Mouse (Mus musculus): ENCODE data around the gene Siva1.

Siva1 gene

GRCm38 (mm10) chr12:112621900-112622299 is 22.6 kb upstream of the Siva1 start:
- DNase-seq (ENCODE audit: extremely low read depth, low read depth): no peak

GRCm38 (mm10) chr12:112623742-112624141 is 20.7 kb upstream of the Siva1 start:
- DNase-seq (ENCODE audit: extremely low read depth, low read depth): peak; percentile 97

- no peak for DNase-seq (ENCODE audit: extremely low read depth, low read depth)
These were observed 18.8 kb upstream of the Siva1 start for GRCm38 (mm10) chr12:112625700-112626099.

GRCm38 (mm10) chr12:112626455-112626854 is 18.0 kb upstream of the Siva1 start:
- DNase-seq (ENCODE audit: extremely low read depth, low read depth): peak; percentile 44

DNA sequence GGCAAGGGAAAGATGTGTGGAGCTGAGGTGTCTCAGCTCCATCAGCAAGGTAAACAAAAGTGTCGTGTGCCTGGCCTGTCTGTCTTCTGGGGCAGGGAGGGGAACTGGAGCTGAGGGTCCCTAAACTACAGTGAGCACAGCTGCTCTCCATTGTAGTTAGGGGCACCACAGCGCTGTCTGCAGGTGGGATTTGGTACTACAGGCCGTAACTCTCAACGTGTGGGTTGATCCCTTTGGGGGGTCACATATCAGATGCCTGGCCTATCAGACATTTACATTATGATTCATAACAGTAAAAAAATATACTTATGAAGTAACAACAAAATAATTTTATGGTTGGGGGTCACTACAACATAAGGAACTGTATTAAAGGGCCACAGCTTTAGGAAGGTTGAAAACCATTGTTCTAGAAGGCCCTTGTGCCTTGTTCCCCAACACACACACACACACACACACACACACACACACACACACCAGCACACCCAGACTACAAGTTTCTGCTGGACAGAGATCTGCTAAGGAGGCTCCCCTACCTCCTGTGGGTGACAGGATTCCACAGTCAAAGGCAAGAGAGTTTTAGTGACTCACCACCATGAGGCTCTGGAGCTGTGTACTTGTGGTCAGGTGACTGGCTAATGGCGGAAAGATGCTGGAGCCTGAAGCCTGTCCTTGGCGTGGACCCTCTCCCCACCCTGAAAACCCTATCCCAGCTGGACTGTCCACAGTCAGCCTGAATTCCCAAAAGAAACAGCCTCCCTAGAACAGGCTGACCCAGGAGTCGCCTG is 17.2 kb upstream of the Siva1 start:
- peak; percentile 80 for DNase-seq (ENCODE audit: extremely low read depth, low read depth)

DNA sequence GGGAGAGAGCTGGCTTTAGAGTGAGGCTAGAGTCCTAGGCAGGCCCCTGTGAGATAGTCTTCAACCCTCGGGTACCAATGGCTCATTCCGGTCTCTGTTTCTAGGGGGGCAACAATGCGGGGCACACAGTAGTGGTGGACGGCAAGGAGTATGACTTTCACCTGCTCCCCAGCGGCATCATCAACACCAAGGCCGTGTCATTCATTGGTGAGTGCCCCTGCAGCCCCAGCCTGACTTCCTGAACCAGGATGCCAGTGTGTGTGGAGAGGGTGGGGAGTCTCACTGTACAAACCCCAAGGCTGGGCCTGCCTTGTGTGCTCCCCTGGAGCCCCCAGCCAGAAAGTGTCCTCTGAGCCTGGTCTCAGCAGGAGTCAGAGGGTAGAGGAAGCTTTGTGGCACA is 16.3 kb upstream of the Siva1 start:
- peak; percentile 52 for DNase-seq (ENCODE audit: extremely low read depth, low read depth)

- DNase-seq (ENCODE audit: extremely low read depth, low read depth): peak; percentile 99
These were observed 15.4 kb upstream of the Siva1 start for GRCm38 (mm10) chr12:112628928-112629721.

DNA sequence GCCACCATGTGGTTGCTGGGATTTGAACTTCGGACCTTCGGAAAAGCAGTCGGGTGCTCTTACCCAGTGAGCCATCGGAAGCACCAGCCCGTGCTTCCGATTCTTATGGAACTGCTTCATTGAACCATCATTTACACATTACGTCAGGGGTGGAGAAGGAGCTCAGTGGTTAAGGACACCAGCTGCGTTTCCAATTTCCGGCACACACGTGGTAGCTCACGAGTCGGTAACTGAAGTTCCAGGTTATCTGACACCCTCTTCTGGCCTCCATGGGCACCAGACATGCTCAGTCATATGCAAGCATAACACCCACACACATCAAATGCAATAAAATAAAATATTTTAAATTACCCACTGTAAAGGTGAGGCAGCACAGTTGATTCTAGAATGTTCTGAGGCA is 14.4 kb upstream of the Siva1 start:
- DNase-seq (ENCODE audit: extremely low read depth, low read depth): no peak

DNA sequence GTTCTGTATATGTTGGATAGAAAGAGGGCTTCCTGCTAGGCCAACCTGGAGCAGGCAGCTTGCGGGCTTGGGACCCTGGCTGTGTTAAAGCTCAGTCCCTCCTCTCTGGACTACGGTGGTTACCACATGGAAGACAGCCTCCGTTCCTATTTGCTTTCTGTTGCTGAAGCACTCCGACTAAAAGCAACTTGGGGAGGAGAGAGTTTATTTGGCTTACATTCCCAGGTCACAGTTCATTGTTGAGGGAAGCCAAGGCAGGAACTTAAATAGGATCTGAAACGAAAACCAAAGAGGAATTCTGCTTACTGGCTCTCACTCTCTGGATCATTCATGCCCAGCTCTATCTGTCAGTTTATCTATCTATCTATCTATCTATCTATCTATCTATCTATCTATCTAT is 13.7 kb upstream of the Siva1 start:
- DNase-seq (ENCODE audit: extremely low read depth, low read depth): no peak

DNA sequence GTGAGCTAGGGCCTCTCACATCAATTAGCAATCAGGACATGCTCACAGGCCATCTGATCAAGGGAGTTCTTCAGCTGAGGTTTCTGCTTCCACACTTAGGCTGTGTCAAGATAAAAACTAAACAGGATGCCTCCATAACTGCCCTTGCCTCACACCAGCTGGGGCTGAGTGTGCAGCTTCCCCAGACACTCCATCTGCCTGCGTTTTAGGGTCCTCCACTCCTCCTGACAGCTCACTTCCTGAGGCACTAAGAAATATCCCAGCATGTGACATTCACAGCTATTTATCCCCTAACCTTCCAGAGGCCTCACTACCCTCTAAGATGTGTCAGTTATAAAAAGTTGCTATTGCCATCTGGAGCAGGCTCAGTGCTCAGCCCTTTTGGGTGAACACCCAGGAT is 13.0 kb upstream of the Siva1 start:
- no peak for DNase-seq (ENCODE audit: extremely low read depth, low read depth)

GRCm38 (mm10) chr12:112632084-112632777 is 12.2 kb upstream of the Siva1 start:
- no peak for DNase-seq (ENCODE audit: extremely low read depth, low read depth)

GRCm38 (mm10) chr12:112632907-112633306 is 11.6 kb upstream of the Siva1 start:
- DNase-seq (ENCODE audit: extremely low read depth, low read depth): peak; percentile 53

DNA sequence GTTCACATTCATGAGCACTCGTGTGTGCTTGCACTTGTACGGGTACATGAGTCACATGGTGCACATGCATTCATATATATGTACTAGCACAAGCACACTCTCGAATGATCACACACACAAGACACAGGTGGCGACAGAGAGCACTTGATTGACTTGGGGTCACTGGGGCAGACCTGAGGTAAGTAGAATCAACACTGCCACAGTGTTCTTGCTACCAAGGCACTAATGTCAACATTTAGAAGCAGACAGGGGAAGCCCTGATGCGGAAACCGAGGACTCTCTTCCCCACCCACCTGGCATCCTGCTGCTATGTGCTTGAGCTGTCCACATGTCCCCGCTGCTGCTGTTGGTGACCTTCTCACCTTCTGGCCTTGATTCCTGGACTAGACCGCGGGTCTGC is 10.8 kb upstream of the Siva1 start:
- peak; percentile 45 for DNase-seq (ENCODE audit: extremely low read depth, low read depth)

- no peak for DNase-seq (ENCODE audit: extremely low read depth, low read depth)
These were observed 5.0 kb upstream of the Siva1 start for GRCm38 (mm10) chr12:112639526-112639925.

DNA sequence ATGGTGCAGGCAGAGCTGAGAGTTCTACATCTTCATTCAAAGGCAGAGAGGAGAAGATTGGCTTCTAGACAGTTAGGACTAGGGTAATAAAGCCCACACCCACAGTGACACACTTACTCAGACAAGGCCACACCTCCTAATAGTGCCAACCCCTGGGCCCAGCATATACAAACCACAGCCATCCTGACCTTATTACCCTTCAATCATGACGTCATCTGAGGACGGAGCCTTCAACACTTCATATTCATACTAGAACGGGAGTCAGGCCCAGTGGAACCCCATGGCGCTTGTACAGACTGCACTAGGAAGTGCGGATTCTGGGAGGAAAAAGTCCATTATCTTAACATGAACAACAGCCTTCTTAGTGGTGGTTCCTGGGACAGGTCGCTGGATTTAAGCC is 1.4 kb upstream of the Siva1 start:
- DNase-seq (ENCODE audit: extremely low read depth, low read depth): no peak

DNA sequence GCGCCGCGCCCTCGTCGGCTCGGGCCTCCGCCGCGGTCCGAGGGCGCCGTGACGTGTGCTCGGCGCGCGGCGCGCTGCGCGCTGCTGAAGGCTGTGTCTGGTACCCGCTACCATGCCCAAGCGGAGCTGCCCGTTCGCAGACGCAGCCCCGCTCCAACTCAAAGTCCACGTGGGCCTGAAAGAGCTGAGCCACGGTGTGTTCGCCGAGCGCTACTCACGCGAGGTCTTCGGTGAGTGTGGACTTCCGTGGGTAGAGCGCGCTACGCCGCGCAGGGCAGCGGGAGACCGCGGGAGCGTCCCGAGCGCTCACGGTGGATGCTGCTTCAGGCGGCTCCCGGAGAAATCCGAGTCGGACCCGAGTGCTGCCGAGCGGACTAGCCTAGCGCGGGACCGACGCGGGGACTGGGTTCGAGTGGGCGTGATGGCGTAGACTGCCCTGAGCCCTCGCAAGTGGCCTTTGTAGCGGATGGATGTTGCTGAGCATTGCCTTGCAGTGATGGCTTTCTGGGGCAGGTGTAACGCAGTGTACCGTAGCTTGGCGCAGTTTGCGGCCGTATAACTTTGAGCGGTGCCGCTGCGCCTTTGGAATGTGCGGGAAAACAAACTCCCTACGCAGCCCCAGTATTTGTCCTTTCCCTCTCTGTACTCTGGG is 502 bp downstream of the Siva1 start:
- DNase-seq (ENCODE audit: extremely low read depth, low read depth): no peak

DNA sequence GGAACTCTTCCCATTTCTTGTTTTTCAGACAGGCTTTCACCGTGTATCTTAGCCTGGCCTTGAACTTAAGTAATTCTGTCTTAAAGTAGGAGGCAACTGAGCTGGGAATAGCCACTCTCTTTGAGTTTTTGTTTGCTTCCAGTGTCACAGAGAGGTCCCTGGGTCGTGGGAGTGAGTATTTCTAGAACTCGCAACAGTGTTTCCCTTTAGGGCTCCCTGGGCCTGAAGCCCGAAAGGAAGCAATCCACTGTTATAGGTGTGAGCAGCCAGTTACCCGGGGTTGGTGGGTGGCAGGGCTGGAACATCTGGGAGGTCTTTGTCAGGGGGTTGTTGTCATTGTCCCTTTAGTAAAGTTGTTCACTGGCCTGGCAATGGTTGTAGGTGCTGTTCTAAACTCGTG is 1.7 kb downstream of the Siva1 start:
- no peak for DNase-seq (ENCODE audit: extremely low read depth, low read depth)

- no peak for DNase-seq (ENCODE audit: extremely low read depth, low read depth)
These were observed 3.6 kb downstream of the Siva1 start for GRCm38 (mm10) chr12:112648081-112648480.

DNA sequence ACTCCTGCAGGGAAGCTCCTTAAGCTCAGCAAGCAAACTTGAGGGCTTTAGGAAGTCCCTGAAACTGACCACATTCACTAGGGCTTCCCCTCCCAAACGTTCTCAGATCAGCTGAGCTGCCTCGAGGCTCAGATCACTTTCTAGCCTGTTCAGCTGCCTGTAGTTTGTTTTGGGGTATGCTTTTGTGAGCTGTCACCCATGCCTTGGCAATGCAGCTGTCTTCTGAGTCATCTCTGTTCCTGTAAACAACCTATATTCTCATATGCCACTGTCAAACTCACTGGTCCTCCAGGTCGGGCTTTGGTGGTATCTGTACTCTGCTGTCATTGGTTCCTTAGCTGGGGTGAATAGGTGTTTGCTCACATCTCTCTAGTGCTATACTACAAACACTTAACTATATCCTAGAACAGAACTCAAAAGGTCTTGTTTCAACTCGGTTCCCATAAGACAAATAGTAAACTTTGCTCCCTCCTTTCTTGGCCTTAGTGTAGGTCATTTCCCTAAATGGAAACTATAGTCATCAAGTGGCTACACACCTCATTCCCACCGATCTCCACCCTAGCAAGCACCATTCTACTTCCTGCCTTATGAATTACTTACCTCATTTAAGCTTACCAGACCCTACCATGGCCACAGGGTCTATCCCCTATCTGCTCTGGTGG is 7.4 kb downstream of the Siva1 start:
- DNase-seq (ENCODE audit: extremely low read depth, low read depth): no peak

- peak; percentile 83 for DNase-seq (ENCODE audit: extremely low read depth, low read depth)
These were observed 8.8 kb downstream of the Siva1 start for GRCm38 (mm10) chr12:112653157-112653824.

DNA sequence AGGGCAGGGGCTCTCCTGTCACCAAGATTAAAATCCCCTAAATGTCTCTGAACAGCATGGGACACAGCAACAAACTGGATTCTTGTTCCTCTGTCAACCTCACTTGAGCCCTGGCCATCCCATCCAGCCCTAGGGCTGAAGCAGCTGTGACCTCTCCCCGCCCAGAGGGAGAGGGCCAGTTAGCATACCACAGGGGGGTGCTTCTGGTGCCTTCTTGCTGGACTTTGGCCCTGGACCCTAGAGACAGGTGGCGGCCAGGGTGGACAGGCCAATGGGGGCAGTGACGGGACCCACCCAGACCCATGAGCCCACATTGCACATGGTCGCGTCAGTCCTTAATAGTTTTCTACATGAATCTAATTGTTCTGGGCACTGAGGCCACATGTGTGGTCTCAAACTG is 9.6 kb downstream of the Siva1 start:
- no peak for DNase-seq (ENCODE audit: extremely low read depth, low read depth)

All from MEL-GATA-1-ER (cell line).